Mouse (Mus musculus) lung, adult 2 months (tissue): Measurements from ENCODE around the gene Xcl1.

Source experiments
- CTCF ChIP-seq: fragments of 200-500 bp; IDR thresholded peaks from 2 replicates; pipeline ENCODE4 v1.5.1; 2011; ENCODE audit warnings: mild to moderate bottlenecking, low read length, control low read depth; ENCODE audit not compliant: insufficient read depth
- POLR2A ChIP-seq: fragments of 200-500 bp; IDR thresholded peaks from 2 replicates; pipeline ENCODE4 v1.6.1; 2011; ENCODE audit warnings: low read depth, mild to moderate bottlenecking, control low read depth, low read length, borderline replicate concordance; ENCODE audit errors: extremely low read depth

DNA sequence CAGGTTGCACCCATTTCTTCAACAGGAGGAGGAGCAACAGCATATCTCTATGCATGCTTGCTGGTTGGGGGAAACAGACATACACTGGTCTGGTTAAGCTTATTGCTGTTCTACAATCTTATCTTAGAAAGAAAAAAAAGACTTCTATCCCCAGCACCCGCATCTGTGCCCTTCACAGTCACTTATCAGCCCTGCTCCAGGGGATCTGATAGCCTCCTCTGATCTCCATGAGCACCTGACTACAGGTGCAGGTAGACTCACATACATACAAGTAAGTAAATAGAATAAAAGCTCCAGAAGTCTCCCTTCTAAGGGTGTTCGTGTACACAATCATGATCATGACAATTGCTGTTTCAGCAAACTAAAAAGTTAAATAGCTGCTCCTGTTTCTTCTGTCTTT is 733 bp upstream of the Xcl1 start:
- TF ChIP-seq POLR2A (no peak), CTCF (no peak)
